Mouse (Mus musculus) kidney, embryonic 16.5 days (tissue): ENCODE data around the gene Kif9. TPM values are rescaled to one million over a fixed set of nuclear protein-coding genes. Genes with fewer than 3 reads are reported as not detected.

ENCODE experiments used
- ATAC-seq: fragments of 200-750 bp; cut with Nextera tagmentation; 2 replicates; pipeline ENCODE4 v1.8.0; 2017; ENCODE audit warnings: moderate TSS enrichment; ENCODE audit not compliant: low FRiP score, low TSS enrichment
- H3K27ac ChIP-seq: fragments of 300-500 bp; sonication (generic); 2 replicates; pipeline ENCODE4 v1.5.1; 2014; ENCODE audit warnings: low read length
- H3K27me3 ChIP-seq: fragments of 300-500 bp; sonication (generic); 2 replicates; pipeline ENCODE4 v1.6.1; 2014; ENCODE audit warnings: low read length, control low read depth, mixed read lengths; ENCODE audit not compliant: insufficient read depth
- H3K36me3 ChIP-seq: fragments of 300-500 bp; sonication (generic); 2 replicates; pipeline ENCODE4 v1.6.1; 2014; ENCODE audit warnings: low read length, control low read depth, mixed read lengths; ENCODE audit not compliant: insufficient read depth
- H3K4me1 ChIP-seq: fragments of 300-500 bp; sonication (generic); 2 replicates; pipeline ENCODE4 v1.6.1; 2014; ENCODE audit warnings: low read length, control low read depth, mixed read lengths; ENCODE audit not compliant: insufficient read depth
- H3K4me2 ChIP-seq: fragments of 300-500 bp; sonication (generic); replicated peaks from 2 replicates; pipeline ENCODE4 v1.6.1; 2014; ENCODE audit warnings: low read depth, low read length
- H3K4me3 ChIP-seq: fragments of 300-500 bp; sonication (generic); 2 replicates; pipeline ENCODE4 v1.5.1; 2014; ENCODE audit warnings: mild to moderate bottlenecking, low read length
- H3K9ac ChIP-seq: fragments of 300-500 bp; sonication (generic); replicated peaks from 2 replicates; pipeline ENCODE4 v1.6.1; 2014; ENCODE audit warnings: low read length
- H3K9me3 ChIP-seq: fragments of 300-500 bp; sonication (generic); 2 replicates; pipeline ENCODE4 v1.6.1; 2016; ENCODE audit warnings: low read length, control low read depth
- WGBS: fragments of 180-500 bp; shearing (Covaris S2); extraction: QIAGEN DNeasy Blood & Tissue Kit; methylation state at CpG from one replicate; pipeline ENCODE4 v1.1.7; 2014; 5-methylcytosine and 5-hydroxymethylcytosine counted together
- polyA plus RNA-seq: library from polyadenylated mRNA; unstranded; fragments of >200 nt; fragmentation: Nextera tagmentation; extraction: Ambion mirVana; gene quantifications from 2 replicates; pipeline ENCODE4 v1.2.1, GENCODE M21; 2015

Gene Kif9
- polyA plus RNA-seq, 1 experiment from 2014 or later: 1.4 TPM

DNA sequence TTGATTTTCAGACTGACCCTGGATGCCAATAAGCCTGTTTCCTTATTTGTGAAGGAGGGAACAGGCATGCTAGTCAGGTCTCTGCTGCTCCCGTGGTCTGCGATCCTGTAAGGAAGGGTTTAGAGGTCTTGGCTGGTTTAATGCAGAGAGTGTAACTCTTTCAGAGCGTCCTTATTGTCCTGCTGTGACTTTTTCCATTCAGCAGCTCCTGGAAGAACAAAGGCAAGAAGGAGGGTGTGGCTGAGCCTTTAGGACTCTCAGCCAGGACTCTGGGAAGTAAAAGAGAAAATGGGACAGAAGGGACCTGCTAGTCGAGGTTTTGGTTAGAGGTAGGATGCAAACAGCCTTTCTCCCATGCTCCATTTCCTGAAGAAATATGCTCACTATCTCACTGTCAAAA lies 12.1 kb downstream of the Kif9 start:
- Histone ChIP-seq H3K36me3 (no peaks in the 10 kb centered on the region), H3K27me3 (no peaks in the 10 kb centered on the region), H3K9me3 (peaks cover 9% of the 10 kb centered on the region), H3K4me3 (no peak overlapping the region), H3K4me1 (no peaks in the 10 kb centered on the region), H3K27ac (no peak overlapping the region), H3K9ac (no peak overlapping the region), H3K4me2 (no peak overlapping the region)
- WGBS: 53% methylated on average over 4 of the region's 4 CpGs
- no peak for ATAC-seq

DNA sequence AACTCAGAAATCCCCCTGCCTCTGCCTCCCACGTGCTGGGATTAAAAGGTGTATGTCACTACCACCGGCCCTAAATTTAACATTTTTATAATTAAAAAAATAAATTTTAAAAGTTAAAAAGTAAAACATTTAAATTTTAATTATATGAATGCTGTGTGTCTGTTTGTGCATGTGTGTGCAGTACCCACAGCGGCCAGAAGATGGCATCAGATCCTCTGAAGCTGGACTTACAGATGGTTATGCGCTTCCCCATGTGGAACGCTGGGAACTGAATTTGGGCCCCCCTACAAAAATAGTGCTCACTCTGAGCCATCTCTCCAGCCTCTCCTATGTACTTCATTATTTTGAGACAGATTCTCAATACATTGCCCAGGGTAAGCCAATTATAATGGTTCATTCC lies 14.2 kb downstream of the Kif9 start:
- 62% methylated on average over 5 of the region's 5 CpGs for WGBS
- H3K27ac ChIP-seq: no peak overlapping the region
- ATAC-seq: no peak
- H3K36me3 ChIP-seq: no peaks in the 10 kb centered on the region
- no peak overlapping the region for H3K4me2 ChIP-seq
- H3K4me1 ChIP-seq: no peaks in the 10 kb centered on the region
- no peak overlapping the region for H3K4me3 ChIP-seq
- H3K9me3 ChIP-seq: peaks cover 9% of the 10 kb centered on the region
- H3K27me3 ChIP-seq: no peaks in the 10 kb centered on the region
- H3K9ac ChIP-seq: no peak overlapping the region

DNA sequence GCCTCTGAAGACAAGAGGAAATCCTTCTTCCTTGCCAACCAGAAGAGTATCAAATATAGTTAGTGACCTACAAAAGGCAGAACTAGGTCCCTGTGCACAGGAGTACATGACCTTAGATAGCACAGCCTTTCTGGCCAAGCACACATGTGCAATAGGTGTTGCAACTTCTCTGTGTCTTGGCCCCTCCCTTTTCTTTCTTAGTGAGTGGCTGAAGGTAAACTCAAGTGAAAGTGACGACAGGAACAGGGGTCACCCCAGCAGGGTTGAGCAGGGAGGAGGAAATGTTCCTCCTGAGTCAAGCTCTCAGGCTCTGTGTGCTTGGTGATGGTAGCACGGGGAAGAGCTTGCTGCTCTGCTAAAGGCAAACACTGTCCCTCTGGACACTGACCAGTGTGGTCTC lies 49.0 kb downstream of the Kif9 start:
- 39% methylated on average over 2 of the region's 2 CpGs for WGBS
- ATAC-seq: no peak

DNA sequence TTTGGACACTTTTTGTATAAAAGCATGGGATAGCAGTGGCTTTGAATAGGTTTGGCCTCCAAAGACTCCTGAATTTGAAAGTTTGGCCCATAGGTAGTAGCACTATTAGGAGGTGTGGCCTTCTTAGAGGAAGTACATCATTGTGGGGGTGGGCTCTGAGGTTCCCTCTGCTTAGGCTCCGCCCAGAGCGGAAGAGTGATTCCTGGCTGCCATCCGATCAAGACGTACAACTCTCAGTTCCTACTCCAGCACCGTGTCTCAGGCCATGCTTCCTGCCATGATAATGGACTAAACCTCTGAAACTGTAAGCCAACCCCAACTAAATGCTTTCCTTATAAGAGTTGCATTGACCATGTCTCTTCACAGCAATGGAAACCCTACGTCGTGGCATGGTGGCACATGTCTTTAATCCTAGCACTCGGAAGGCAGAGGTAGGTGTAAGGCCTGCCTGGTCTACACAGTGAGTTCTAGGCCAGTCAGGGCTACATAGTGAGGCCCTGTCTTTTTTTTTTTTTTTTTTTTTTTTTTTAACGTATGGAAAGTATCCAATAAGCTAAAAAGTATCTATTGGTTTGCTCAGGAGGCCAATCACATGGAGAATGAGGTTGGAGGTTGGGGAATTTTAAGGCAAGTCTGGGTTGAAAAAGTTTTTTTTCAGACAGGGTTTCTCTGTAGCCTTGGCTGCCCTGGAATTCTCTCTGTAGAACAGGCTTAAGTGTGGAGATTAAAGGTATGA lies 52.4 kb downstream of the Kif9 start:
- 58% methylated on average over 9 of the region's 9 CpGs for WGBS
- Histone ChIP-seq H3K9me3 (no peaks in the 10 kb centered on the region), H3K4me1 (peaks cover 10% of the 10 kb centered on the region), H3K4me3 (no peak overlapping the region), H3K4me2 (no peak overlapping the region), H3K27ac (no peak overlapping the region), H3K27me3 (no peaks in the 10 kb centered on the region), H3K36me3 (no peaks in the 10 kb centered on the region), H3K9ac (no peak overlapping the region)
- ATAC-seq: no peak

More for the DNA sequence above, 49.0 kb downstream of the Kif9 start:
- Histone ChIP-seq H3K4me2 (no peak overlapping the region), H3K9ac (no peak overlapping the region), H3K36me3 (no peaks in the 10 kb centered on the region), H3K4me3 (no peak overlapping the region), H3K4me1 (no peaks in the 10 kb centered on the region), H3K27ac (no peak overlapping the region), H3K9me3 (no peaks in the 10 kb centered on the region), H3K27me3 (no peaks in the 10 kb centered on the region)

DNA sequence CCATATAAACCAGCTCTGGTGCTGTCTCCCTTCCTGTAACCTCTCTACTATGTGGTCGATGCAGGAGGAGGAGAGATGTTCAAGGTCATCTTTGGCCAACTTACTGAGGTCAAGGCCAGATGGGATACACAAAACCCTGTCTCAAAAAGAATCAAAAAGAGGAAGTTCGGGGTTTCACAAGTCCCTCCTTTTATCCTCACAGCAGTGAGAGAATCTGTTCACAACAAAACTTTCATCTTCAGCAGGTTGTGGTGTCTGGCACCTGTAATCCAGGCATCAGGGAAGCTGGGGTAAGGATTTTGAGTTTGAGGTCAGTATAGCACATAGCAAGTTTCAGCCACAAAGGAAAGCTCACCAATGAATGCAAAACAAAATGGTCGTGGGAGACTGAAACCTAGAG lies 53.9 kb downstream of the Kif9 start:
- Histone ChIP-seq H3K4me3 (no peak overlapping the region), H3K9ac (no peak overlapping the region), H3K9me3 (no peaks in the 10 kb centered on the region), H3K27me3 (no peaks in the 10 kb centered on the region), H3K4me1 (peaks cover 20% of the 10 kb centered on the region), H3K4me2 (no peak overlapping the region), H3K27ac (no peak overlapping the region), H3K36me3 (no peaks in the 10 kb centered on the region)
- ATAC-seq: no peak
- WGBS: 65% methylated on average over 3 of the region's 3 CpGs

DNA sequence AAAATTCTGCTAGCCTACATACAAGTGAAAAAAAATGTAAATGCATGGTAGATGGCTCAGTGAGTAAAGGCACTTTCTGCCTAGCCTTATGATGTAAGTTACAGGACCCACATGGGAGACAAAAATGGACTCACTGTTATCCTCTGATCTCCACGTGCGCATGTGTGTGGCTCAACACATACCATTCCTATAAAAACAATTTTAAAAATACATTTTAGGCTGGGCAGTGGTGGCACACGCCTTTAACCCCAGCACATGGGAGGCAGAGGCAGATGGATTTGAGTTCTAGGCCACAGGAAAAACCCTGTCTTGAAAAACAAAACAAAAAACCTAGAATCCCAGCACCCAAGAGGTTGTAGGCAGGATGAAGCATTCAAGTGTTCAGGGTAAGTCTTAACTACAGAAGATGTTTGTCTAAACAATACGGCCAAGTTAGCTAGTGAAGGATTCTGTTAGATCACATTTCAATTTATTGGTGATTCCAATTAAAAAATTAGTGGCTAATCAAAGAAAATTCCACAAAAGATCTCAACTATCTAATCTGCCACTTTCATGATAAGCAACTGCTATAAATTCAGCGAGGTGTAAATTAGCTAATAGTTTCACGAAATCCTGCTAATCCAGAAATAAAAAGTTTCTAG lies 54.5 kb downstream of the Kif9 start:
- Histone ChIP-seq H3K36me3 (no peaks in the 10 kb centered on the region), H3K27me3 (no peaks in the 10 kb centered on the region), H3K4me1 (peaks cover 20% of the 10 kb centered on the region), H3K27ac (peak overlapping the region; percentile 99; the same call in 1 of the 2 replicates), H3K4me2 (peak overlapping the region; percentile 64), H3K9me3 (no peaks in the 10 kb centered on the region), H3K9ac (peak overlapping the region; percentile 100), H3K4me3 (peak overlapping the region; percentile 99)
- no peak for ATAC-seq
- 27% methylated on average over 6 of the region's 6 CpGs for WGBS

DNA sequence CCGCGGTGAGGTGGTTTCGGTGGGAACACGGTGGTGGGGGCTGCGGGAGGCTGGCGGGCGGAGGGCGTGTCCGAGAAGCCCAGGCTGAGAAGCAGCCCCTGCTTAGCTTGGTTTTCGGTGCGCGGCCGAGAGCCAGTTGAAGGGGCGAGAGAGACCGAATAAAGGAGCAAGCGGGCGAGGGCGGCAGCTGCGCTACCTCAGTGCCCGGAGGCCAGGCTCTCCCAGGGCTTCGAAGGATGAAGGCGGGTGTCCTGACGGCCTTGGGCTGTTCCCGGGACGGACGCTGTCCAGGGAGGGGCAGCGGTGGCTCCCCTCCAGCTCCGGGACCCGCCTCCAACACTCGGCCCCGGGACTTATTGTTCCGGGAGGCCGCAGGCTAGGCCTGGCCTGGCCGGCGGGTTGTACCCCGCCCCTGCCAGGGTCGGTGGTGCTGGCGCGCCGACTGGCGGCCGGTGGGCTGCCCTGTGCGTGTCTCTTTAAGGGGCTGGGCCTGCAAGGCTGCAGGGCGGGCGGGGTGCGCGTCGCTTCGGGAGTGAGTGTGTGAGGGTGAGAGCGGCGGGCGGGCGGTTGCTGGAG lies 55.2 kb downstream of the Kif9 start:
- Histone ChIP-seq H3K36me3 (no peaks in the 10 kb centered on the region), H3K27ac (peak overlapping the region; percentile 99), H3K9me3 (no peaks in the 10 kb centered on the region), H3K27me3 (no peaks in the 10 kb centered on the region), H3K4me1 (peaks cover 20% of the 10 kb centered on the region), H3K4me2 (peak overlapping the region; percentile 64), H3K9ac (peak overlapping the region; percentile 100), H3K4me3 (peak overlapping the region; percentile 99)
- under 1% methylated on average over 38 of the region's 53 CpGs for WGBS
- peak; percentile 100 for ATAC-seq

DNA sequence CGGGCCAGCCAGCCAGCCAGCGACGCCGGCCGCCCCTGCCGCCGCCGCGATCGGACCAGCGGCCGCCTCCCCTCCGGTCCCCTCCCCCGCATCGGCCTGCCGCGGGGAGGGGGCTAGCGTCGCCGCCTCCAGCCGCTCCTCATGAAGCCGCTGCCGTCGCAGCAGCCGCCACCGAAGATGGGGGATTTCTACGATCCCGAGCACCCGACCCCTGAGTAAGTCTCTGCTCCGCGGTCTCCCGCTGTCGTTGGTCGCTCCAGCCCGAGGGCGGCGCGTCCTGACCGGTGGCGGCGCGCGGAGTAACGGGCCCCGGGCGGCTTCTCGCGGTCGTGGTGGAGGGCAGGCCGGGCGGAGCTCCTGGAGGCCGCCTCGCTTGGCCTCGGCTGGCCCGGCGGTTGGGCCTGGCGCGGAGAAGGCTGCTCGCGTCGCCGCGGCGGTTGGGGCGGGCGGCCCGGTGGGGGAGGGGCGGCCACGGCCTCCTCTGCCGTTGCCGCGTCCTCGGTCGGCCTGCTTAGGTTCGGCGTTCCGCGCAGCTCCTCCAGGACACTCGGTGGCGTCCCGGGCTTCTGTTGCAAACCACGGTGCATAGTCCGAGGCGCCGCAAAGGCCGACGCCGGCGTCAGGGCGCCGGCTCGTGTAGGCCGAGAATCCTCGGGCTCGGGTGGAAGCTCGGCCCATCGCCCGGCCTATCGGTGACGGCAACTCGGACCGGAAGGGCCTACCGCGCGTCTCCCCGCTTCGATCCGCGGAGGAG lies 56.0 kb downstream of the Kif9 start, which contains the start of gene Setd2:
TSS of gene Setd2 (plus strand) at position 60 of the 754 bp plus-strand sequence.
- Histone ChIP-seq H3K9ac (peak within 1 kb of the TSS; percentile 100), H3K9me3 (no peaks in the 10 kb centered on the region), H3K27me3 (no peaks in the 10 kb centered on the region), H3K4me3 (peak within 1 kb of the TSS; percentile 99), H3K4me1 (peaks cover 20% of the 10 kb centered on the region), H3K36me3 (no peaks in the 10 kb centered on the region), H3K4me2 (peak within 1 kb of the TSS; percentile 85), H3K27ac (peak within 1 kb of the TSS; percentile 99)
- WGBS: under 1% methylated on average over 84 of the region's 109 CpGs
- peak; percentile 60 for ATAC-seq

DNA sequence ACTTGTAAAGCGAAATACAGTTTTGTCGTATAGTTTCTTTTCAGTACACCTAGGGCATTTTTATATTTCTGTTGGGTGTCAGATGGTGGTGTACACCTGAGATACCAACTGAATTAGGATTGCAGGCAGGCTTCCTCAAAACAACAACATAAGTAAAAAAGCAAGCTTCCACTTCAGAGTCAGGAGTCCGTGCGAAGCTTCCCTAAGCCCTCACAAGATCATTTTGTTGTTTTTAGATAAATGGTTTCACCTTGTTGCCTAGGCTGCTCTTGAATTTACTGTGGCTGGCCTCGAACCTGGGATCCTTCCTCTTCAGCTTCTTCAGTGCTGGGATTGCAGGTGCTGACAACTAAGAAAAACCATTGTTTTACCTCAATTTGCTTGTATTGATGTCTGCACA lies 56.9 kb downstream of the Kif9 start:
- no peaks in the 10 kb centered on the region for H3K9me3 ChIP-seq
- no peaks in the 10 kb centered on the region for H3K36me3 ChIP-seq
- no peak for ATAC-seq
- H3K27ac ChIP-seq: no peak overlapping the region
- H3K9ac ChIP-seq: peak overlapping the region; percentile 100
- H3K4me1 ChIP-seq: peaks cover 20% of the 10 kb centered on the region
- no peaks in the 10 kb centered on the region for H3K27me3 ChIP-seq
- H3K4me2 ChIP-seq: peak overlapping the region; percentile 85
- 20% methylated on average over 5 of the region's 5 CpGs for WGBS
- H3K4me3 ChIP-seq: peak overlapping the region; percentile 99
